Mouse (Mus musculus) naive thymus-derived CD4-positive, alpha-beta T cell, adult 2 months (primary cell): Measurements from ENCODE around the gene Samd5.
A peak's percentile ranks its signal among the peaks of the same experiment; 100 is the strongest.

ENCODE experiments used
- DNase-seq: peaks from one replicate; pipeline ENCODE4 v3.0.0-alpha.2; 2011; ENCODE audit warnings: low read depth

Gene Samd5

DNA sequence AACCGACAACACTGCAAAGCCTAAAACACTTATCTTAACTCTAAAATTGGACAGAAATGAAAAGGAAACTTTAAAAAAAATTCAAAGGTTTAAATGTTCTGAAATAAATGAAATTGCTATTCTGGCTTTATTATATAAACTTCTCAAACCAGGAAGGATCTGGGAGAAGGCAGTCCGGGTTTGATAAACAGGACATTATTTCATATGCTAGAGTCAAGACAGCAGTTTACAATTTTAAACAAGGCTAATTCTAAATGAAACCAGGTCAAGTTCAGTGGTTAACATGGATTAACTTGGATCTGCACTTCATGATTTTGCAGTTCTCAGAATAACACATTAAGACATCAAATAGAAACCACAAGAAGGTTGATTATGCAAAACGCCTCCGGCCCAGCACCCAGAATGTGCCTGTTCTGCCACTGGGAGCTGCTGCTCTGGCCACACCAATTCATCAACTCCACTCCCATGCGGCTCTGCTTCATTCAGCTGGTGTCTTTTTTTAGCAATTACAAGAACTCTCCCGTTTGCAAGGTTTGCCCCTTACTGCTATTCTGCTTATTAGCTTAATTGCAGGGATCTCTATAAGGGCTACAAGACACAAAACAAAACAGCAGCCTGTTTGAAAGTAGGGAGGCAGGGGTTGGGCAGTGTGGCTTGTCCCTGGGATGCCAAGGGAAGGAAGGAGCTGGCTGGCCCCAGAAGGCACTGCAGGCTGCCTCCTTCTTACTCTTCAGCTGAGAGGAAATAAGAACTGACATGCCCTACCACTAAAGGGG lies 24.8 kb downstream of the Samd5 start:
- DNase-seq: no peak

DNA sequence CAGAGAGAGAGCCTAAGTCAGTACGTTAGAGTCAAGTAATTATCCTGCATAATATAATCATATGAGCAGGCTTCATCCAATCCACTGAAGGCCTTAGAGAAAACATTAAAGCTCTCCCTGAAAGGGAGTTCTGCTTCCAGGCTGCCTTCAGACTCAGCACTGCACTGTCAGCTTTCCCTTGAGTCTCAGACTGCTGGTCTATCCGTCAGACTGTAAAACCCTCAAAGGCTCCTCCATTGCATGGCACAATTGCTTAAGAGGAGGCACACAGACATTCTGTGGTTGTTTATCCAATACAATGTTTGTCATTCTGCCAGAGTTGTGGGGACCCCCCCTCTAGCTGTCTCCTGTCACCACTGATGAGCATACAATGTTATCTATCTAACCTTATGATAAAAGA lies 26.5 kb downstream of the Samd5 start:
- DNase-seq: no peak

DNA sequence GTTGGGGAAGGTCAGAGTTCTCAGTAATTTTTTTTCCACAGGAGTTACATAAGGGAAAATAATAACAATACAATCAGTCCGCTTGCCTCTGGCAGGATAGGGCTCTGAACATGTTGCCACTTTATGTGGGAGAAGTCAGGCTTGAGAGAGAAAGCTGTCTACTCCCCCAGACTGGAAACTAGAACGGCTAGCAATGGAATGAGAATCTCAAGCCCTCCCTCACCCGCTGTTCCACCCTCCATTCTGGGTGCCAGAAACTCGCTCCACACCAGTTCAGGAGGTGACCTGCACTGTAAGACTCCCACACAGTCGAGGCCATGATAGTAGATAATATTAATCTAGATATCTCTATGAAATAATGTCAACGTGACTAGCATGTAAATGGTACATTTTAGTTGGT lies 27.3 kb downstream of the Samd5 start:
- no peak for DNase-seq

DNA sequence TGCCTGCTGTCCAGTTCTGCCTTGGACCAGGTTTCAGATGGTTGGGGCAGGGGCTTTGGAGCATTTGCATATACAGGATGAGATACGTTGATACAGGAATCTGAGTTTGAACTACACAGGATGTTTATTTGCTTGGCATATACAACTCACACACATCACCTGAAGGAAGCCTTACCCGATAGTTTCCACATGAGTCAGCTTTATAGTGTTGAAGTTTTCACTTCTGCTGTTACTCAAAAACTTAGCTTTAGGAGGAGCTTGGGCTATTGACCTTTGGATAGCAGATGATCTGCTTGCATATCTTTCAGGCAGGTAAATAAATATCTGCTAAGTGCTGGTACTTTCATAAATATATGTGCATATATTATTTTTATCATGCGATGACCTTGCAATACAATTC lies 28.6 kb downstream of the Samd5 start:
- DNase-seq: no peak

DNA sequence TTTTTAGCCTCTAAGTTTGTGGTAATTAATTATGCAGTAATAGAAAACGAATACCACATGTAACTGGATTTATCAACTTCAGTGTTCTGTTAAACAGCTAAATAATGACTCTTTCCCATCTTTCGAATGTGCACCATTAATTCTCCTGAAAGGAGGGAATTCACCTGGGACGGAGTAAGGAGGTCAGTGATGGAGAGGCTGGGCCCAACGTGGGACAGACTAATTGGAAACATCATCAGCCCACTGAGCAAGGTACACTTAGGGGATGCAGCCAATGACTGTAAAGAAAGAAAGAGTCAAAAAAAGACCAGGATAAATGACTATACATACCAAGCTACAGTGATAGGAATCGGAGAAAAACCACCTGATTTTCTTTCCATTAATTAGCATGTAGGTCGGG lies 31.5 kb downstream of the Samd5 start:
- DNase-seq: no peak

DNA sequence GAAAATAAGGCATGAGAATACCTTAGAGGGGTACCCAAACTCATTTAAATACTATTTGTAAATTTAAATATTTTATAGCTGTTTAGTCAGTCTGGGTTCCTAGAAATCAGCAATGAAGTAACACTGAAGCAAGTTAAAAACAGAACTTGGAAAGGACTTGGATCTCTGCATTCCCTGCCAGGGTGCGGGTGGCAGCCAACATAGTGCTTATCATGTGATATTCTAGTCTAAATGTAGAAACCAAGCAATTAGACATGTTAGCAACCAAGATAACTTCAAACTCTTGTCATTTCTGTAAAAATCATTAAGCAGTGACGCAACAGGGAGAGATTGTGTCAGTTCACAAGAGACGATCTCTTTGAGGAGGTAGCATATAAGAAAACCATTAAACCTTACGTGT lies 32.9 kb downstream of the Samd5 start:
- DNase-seq: no peak

DNA sequence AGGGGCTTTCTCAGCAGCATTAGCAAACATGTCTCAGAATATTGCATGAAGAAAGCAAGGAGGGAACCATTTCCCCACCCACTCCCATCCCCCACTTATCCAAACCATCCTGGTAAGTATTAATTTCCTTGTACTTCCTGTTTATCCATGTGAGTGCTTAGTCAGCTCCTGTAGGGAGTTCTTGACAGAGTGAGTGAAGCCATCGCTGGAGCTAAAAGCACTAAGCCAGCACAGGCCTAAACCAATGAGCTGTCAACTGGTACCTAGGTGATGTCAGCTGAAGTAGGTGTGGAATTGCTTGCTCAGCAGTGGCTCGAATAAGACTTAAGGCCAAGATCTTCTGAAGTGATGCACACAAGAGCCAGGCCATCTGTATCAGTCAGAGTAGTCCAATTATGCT lies 34.3 kb downstream of the Samd5 start:
- no peak for DNase-seq

DNA sequence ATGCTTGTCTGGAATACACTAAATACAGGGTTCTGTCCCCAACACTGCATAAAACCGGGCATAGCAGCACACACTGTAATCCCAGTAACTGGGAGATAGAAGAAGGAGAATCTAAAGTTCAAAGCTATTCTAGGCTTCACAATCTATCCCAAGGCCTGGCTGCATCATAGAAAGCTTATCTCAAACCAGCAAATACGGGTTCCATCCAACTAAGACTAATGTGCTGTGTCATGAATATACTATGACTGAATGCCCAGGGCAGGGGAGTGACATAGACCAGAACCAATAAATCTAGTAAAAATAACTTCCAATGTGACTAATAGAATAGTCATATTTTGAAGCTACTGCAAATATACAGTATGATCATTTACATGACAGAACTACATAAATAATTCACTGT lies 35.0 kb downstream of the Samd5 start:
- no peak for DNase-seq

DNA sequence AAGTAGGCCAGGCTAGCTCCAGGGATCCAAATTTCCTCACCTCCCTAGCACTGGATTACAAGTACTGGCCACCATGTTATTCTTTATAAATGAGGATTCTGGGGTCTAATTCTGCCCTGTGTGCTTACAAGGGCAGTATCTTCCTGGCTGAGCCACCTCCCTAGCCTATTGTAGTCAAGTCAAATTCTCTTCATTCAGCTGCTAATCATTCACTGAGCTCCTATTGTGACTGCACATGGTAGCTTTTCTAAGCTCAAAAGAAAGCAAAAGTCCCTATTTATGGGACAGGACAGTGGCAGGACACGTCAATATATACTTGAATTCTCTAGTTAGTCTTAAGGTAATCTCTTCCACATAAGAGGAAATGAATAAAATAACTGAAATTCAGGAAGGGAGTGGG lies 49.7 kb downstream of the Samd5 start:
- no peak for DNase-seq

DNA sequence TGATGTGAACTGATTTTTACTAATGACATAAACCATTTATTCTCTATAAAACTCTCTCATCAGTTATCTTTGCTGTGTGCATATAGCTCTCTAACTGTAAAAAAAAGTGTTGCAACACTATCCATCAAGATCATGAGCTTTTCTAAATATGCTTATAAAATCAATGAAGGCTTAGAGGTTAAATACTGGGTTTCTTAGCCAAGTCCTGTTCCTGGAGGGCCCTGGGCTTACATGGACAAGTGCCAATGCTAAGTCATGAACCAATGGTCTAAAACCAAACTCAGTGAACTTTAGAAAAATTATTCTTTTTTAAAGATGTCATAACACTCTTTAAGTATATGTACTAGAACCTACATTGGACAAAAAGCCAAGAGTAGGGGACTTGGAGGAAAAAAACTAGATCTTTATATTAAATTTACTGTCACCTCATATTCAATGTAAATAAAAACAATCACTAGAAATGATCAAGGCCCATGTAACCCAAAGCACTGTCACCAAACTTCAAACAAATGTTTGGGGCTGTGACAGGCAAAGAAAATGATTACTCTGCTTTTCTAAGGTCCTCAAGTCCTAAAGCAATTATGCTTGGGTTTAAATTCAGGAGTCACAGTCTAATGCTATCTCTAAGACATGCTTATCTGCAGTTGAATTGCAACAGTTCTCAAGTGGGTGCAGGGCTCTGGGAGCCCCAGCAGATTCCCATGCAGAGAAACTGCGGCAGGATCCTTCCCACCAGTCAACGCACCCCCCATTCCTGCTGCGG lies 52.9 kb downstream of the Samd5 start:
- DNase-seq: no peak

DNA sequence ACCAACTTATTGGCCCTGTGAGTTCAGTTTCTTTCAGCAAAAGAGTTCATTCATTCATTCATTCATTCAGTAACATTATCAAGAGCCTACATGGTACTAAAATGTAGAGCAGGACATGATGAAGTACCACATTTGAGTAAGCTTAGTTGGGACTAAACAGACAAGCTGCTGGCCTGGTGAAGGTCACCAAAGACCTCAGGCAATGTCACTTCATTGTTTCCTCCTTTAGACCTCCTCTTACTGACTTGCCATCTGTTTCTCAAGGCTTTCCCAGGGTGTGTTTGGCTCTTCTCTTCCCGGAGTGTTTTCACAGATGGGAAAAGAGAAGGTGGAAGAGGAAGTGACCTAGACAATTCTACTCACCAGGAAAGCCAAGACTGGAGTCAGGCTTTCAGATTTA lies 54.0 kb downstream of the Samd5 start:
- no peak for DNase-seq

DNA sequence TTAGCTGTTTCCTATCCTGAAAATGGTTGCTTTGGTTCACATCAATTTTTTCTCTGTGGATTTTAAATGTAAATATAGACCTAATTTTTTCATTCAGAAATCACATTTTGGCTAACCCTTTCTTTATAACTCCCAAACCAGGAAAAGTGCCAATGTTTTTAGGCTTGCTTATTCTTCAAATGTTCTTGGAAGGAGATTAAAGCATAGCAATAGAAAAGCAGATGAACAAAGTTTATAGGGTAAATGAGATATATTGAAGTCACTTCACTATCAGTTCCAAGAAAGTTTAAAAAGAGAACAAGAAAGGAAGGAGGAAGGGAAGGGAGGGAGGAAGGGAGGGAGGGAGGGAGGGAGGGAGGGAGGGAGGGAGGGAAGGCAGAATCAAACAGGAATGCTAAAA lies 60.0 kb downstream of the Samd5 start:
- no peak for DNase-seq

DNA sequence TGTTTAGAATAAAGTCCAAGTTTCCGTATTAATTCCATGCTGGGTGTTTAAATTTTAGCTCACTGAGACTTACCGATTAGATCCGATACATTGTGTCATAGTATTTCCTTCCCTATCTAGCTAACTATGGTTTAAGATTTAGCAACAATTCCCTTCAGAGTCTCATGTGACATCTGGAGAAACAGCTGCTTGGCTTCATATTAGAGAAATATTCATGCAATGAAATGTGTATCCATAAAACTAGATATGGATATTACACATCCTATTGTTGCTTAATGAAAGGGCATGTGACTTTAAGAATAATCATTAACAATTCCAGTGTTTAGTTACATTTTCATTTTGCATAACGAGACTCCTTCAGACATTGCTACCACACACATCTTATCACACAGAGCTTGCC lies 66.2 kb downstream of the Samd5 start:
- DNase-seq: no peak

DNA sequence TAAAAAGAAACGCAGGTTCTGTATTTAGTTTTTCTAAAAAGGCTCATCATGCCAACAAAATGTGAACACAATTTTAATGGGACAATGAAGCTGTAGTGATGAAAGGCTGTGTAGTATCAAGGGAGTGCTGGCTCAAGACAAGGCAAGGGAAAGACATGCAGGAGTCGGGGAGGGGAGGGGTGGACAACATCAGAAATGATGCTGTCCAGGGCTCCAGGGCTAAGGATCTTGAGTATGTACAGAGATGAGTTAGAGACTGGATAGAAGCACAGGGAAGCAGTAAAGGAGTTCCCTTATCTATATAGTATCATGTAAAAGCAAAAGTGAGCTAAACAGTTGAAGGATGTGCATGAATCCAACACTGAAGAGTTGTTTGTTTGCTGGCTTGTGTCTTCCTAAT lies 67.9 kb downstream of the Samd5 start:
- DNase-seq: no peak

DNA sequence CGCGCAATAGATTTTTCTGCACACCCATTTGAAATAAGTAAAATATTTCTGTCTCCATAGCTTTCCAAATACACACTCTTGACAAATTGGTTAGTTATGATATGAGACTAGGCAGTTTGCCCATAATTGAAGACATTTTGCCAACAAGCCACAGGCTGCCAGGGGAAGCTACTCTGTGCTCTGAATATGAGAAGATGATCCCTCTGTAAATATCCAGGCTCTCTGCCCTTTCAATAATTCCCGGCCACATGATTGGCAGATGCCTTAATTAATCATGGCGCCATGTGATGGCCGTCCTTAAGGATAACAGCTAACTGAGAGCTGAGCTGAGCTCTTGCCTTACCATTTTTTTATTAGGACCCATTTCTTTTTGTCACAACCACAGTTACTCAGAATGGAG lies 69.4 kb downstream of the Samd5 start:
- DNase-seq: no peak

DNA sequence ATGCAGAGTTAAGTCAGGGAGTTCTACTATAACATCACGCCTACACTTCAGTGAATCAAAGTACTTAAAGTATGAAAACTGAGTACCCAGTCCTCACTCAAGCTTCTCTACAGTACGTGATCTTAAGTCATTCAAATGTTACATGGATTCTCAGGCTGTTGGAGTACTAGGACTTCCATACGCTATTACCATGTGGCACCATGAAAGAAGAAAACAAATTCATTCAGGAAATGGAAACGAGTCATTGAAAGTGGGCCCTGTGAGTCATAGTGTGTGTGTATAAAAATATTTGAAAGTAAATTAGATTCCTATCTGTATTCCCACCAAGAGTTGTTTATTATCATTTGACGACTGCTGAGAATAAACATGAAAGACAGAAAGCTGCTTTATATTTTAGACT lies 71.7 kb downstream of the Samd5 start:
- no peak for DNase-seq

DNA sequence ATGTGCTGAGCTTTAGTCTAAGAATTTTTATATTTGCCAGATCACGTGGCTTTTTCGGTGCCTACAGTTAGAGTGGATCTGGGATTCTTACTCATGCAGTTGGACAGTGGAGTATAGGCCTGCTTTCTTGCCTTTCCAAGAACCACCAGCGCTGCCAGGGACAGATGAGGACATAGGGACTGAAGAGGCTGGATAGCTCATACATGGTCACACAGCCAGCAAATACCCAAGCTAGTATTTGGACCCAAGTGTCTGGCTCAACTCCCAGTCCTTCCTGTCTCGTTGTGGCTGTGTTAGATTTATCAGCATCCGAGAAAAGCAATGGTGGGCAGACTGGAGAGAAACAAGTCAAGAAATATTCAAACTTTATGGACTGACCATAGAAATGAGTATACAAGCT lies 72.2 kb downstream of the Samd5 start:
- DNase-seq: no peak

DNA sequence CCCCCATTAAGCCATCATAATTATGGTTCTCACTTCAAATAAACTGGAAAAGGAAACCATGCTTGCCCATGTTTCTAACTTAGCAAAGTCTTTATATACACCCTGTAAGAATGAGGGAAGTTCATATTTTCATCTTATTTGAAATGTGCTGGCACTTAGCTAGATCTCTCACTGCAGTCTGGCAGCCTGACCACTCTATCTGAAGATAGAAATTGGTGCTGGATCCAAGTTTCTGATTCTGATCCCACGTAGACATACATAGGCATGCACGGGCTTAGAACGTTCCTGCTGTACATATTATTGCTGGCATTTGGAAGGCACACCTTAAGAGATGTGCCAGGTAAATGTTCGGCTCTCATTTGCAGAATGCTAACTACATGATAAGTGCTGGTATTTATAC lies 72.6 kb downstream of the Samd5 start:
- no peak for DNase-seq

DNA sequence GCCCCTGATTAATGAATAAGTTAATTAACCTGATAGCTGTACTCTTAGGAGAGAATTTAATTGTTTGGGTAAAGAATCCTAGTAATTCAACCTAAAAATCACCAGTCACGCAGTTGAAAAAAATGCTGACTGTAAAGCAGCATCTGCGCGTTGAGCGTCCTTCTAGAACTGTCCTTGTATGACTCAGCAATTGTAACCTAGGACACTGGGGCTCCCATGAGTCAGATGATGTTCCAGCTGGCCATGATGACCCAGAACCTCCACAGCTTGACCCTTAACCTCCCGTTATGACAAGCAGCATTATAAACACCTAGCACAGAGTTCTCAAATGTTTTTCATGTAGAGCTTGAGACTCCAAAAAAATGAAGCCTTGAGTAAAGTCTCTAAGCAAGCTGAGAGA lies 78.8 kb downstream of the Samd5 start:
- no peak for DNase-seq

DNA sequence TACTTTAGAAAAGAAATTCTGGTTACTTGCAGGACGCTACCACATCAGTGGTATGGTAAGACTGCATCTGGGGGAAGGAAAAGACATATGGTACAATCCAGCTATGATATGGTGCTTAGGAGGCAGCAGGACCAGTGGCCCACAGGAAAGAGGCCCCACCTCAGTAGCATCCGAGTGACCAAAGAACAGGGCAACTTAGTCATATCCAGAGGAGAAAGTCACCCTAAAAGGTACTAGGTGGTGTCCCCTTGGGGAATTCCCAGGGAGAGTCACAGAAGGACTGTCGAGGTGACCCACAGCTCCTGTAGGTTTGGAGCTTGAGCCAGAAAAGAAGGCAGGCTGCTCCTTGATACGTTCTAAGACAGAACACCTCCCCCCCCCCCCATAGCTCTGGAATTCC lies 80.3 kb downstream of the Samd5 start:
- no peak for DNase-seq

DNA sequence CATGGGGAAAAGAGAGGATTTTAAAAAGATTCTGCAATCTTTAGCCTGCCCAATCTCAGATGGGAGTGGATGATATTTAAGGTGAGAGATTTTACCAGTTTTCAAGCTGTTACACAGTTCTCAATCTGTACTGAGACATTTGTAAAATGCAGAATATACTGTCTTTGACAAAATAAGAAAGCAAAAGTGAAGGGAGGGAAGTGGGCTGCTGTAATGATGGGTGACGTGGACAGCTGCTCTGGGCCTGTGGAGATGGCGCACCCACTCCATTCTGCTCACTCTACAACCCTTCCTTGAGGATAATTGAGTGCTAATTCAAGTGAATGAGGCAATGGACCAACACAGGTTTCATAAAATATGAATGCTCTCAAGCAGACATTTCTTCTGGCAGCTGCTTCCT lies 84.4 kb downstream of the Samd5 start:
- DNase-seq: no peak

DNA sequence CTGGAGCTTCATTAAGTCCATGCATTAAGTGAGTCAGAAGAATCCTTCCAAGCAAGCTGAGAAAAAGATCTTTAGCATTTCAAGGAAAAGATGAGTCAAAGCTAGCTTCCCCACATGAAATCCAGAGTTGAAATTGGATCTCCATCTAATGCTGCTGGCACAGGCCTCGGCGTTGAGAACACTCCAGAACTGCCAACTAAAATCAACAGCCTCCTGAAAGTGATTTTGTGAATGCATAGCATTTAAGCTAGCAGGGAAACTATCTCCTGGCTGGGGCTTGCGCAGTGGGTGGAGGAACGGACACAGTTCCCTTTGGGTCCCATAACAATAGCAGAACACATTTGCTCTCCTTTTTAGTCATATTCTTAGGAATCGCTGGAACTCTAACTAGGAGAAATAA lies 88.7 kb downstream of the Samd5 start:
- DNase-seq: no peak

DNA sequence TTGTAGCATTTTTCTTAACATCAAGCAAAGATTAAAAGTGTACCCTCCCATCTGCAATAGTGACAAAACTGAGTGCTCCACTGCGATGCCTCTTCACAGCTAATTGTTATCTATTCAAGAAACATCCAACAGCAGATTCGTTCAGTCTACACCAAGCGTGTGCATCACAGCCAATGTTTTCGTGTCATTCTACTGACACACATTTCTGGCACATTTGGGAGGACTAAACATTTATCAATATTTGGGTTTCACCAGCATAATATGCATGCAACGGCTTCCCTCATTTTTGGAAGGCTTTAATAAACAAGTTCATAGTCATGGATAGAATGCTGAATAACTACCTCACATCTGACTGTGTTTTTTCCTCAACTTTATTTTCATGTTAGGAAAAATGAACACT lies 95.6 kb downstream of the Samd5 start:
- no peak for DNase-seq

DNA sequence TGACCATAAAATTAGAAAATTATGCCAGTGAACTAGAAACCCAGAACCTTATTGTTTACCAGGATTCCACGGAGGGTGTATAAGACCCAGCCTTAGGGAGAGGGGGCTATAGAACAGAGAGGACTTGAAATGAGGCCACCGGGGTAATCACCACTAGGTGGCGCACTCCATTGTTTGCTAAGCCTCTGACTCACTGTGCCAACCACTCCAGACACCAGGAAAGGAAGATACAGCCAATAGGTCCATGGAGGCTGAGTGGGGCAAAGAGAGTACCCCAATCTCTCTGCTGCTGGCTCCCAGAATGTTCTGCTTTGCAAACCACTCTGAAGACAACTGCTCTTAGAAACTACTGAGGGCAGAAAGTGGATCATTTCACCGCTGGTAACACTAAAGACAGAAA lies 99.4 kb downstream of the Samd5 start:
- peak; percentile 59 for DNase-seq
